Mouse (Mus musculus): ENCODE data around the gene Stil. TPM values are rescaled to one million over a fixed set of nuclear protein-coding genes. Genes with fewer than 3 reads are reported as not detected.

The Stil gene
- polyA plus RNA-seq, 1 experiment from 2014 or later = 3.1 TPM

- H3K4me1 ChIP-seq (replicated peaks) = peaks cover 15% of the 10 kb centered on the region
- peaks cover 98% of the 10 kb centered on the region for H3K27me3 ChIP-seq
- H3K36me3 ChIP-seq = no peaks in the 10 kb centered on the region
- peak overlapping the region; percentile 26 for H3K4me3 ChIP-seq
- ATAC-seq (ENCODE audit: low FRiP score) = peak; percentile 33; the same call in 1 of the 2 replicates
- H3K9me3 ChIP-seq = no peaks in the 10 kb centered on the region
- no peak overlapping the region for H3K27ac ChIP-seq
- WGBS = under 1% methylated on average over 36 of the region's 36 CpGs
- peak overlapping the region; percentile 20; the same call in 1 of the 2 replicates for H3K9ac ChIP-seq
- H3K4me2 ChIP-seq = peak overlapping the region; percentile 40
Measured at GRCm38 (mm10) chr4:115052343-115053005, 52.5 kb downstream of the Stil start.

- H3K9ac ChIP-seq = no peak overlapping the region
- H3K9me3 ChIP-seq = no peaks in the 10 kb centered on the region
- H3K4me3 ChIP-seq = no peak overlapping the region
- peaks cover 18% of the 10 kb centered on the region for H3K4me1 ChIP-seq (replicated peaks)
- no peak overlapping the region for H3K27ac ChIP-seq
- 8% methylated on average over 2 of the region's 2 CpGs for WGBS
- H3K27me3 ChIP-seq = peaks cover 98% of the 10 kb centered on the region
- H3K36me3 ChIP-seq = no peaks in the 10 kb centered on the region
- no peak overlapping the region for H3K4me2 ChIP-seq
- ATAC-seq (ENCODE audit: low FRiP score) = no peak
Measured at GRCm38 (mm10) chr4:115055044-115055443, 55.1 kb downstream of the Stil start.

GRCm38 (mm10) chr4:115055691-115056090 lies 55.7 kb downstream of the Stil start:
- Histone ChIP-seq H3K9ac (no peak overlapping the region), H3K36me3 (no peaks in the 10 kb centered on the region), H3K4me1 (replicated peaks) (peaks cover 18% of the 10 kb centered on the region), H3K27ac (peak overlapping the region; percentile 81), H3K4me2 (no peak overlapping the region; the same call in 1 of the 2 replicates), H3K27me3 (peaks cover 98% of the 10 kb centered on the region), H3K9me3 (no peaks in the 10 kb centered on the region), H3K4me3 (peak overlapping the region; percentile 33; the same call in 1 of the 2 replicates)
- no peak for ATAC-seq (ENCODE audit: low FRiP score)
- WGBS = 23% methylated on average over 3 of the region's 3 CpGs

GRCm38 (mm10) chr4:115056371-115056920 lies 56.5 kb downstream of the Stil start, which contains the start of gene Tal1:
TSS of gene Tal1 (plus strand) at chr4:115056426.
- Histone ChIP-seq H3K4me3 (peak within 1 kb of the TSS; percentile 33), H3K9me3 (no peaks in the 10 kb centered on the region), H3K4me1 (replicated peaks) (peaks cover 18% of the 10 kb centered on the region), H3K9ac (peak within 1 kb of the TSS; percentile 65), H3K27ac (peak within 1 kb of the TSS; percentile 81), H3K4me2 (peak within 1 kb of the TSS; percentile 48), H3K27me3 (peaks cover 98% of the 10 kb centered on the region), H3K36me3 (no peaks in the 10 kb centered on the region)
- under 1% methylated on average over 50 of the region's 60 CpGs for WGBS
- peak; percentile 53 for ATAC-seq (ENCODE audit: low FRiP score)

- peak overlapping the region; percentile 33 for H3K4me3 ChIP-seq
- ATAC-seq (ENCODE audit: low FRiP score) = peak; percentile 68
- peak overlapping the region; percentile 81 for H3K27ac ChIP-seq
- H3K9me3 ChIP-seq = no peaks in the 10 kb centered on the region
- no peaks in the 10 kb centered on the region for H3K36me3 ChIP-seq
- peak overlapping the region; percentile 65 for H3K9ac ChIP-seq
- H3K4me2 ChIP-seq = peak overlapping the region; percentile 48
- H3K27me3 ChIP-seq = peaks cover 98% of the 10 kb centered on the region
- under 1% methylated on average over 48 of the region's 48 CpGs for WGBS
- H3K4me1 ChIP-seq (replicated peaks) = peaks cover 18% of the 10 kb centered on the region
Measured at GRCm38 (mm10) chr4:115056921-115057673, 57.1 kb downstream of the Stil start.

- peak overlapping the region; percentile 23 for H3K4me2 ChIP-seq
- ATAC-seq (ENCODE audit: low FRiP score) = no peak
- H3K9ac ChIP-seq = peak overlapping the region; percentile 65
- WGBS = 2% methylated on average over 33 of the region's 33 CpGs
- H3K4me1 ChIP-seq (replicated peaks) = peaks cover 18% of the 10 kb centered on the region
- no peaks in the 10 kb centered on the region for H3K9me3 ChIP-seq
- peak overlapping the region; percentile 81 for H3K27ac ChIP-seq
- H3K27me3 ChIP-seq = peaks cover 98% of the 10 kb centered on the region
- H3K4me3 ChIP-seq = peak overlapping the region; percentile 33
- H3K36me3 ChIP-seq = no peaks in the 10 kb centered on the region
Measured at GRCm38 (mm10) chr4:115057674-115058316, 57.8 kb downstream of the Stil start.

GRCm38 (mm10) chr4:115058317-115058761 lies 58.4 kb downstream of the Stil start:
- Histone ChIP-seq H3K4me2 (peak overlapping the region; percentile 33), H3K36me3 (no peaks in the 10 kb centered on the region), H3K4me3 (peak overlapping the region; percentile 33), H3K9me3 (no peaks in the 10 kb centered on the region), H3K9ac (peak overlapping the region; percentile 65), H3K27ac (peak overlapping the region; percentile 81), H3K4me1 (replicated peaks) (peaks cover 22% of the 10 kb centered on the region), H3K27me3 (peaks cover 98% of the 10 kb centered on the region)
- WGBS = 1% methylated on average over 20 of the region's 20 CpGs
- no peak for ATAC-seq (ENCODE audit: low FRiP score)

- H3K4me1 ChIP-seq (replicated peaks) = peaks cover 29% of the 10 kb centered on the region
- no peaks in the 10 kb centered on the region for H3K9me3 ChIP-seq
- H3K9ac ChIP-seq = peak overlapping the region; percentile 65; the same call in 1 of the 2 replicates
- peak overlapping the region; percentile 81 for H3K27ac ChIP-seq
- H3K36me3 ChIP-seq = no peaks in the 10 kb centered on the region
- peak overlapping the region; percentile 33 for H3K4me3 ChIP-seq
- ATAC-seq (ENCODE audit: low FRiP score) = no peak
- H3K4me2 ChIP-seq = peak overlapping the region; percentile 33
- WGBS = 1% methylated on average over 23 of the region's 23 CpGs
- H3K27me3 ChIP-seq = peaks cover 99% of the 10 kb centered on the region
Measured at GRCm38 (mm10) chr4:115058871-115059590, 59.1 kb downstream of the Stil start.

- ATAC-seq (ENCODE audit: low FRiP score) = no peak
- H3K9ac ChIP-seq = peak overlapping the region; percentile 46
- peaks cover 32% of the 10 kb centered on the region for H3K4me1 ChIP-seq (replicated peaks)
- H3K4me3 ChIP-seq = peak overlapping the region; percentile 33
- peaks cover 99% of the 10 kb centered on the region for H3K27me3 ChIP-seq
- peak overlapping the region; percentile 33 for H3K4me2 ChIP-seq
- H3K27ac ChIP-seq = peak overlapping the region; percentile 81
- WGBS = 5% methylated on average over 12 of the region's 12 CpGs
- H3K36me3 ChIP-seq = no peaks in the 10 kb centered on the region
- H3K9me3 ChIP-seq = no peaks in the 10 kb centered on the region
Measured at GRCm38 (mm10) chr4:115059871-115060270, 59.9 kb downstream of the Stil start.

- WGBS = 14% methylated on average over 3 of the region's 3 CpGs
- peak overlapping the region; percentile 81; the same call in 1 of the 2 replicates for H3K27ac ChIP-seq
- no peak overlapping the region for H3K9ac ChIP-seq
- no peaks in the 10 kb centered on the region for H3K36me3 ChIP-seq
- H3K9me3 ChIP-seq = no peaks in the 10 kb centered on the region
- no peak for ATAC-seq (ENCODE audit: low FRiP score)
- H3K27me3 ChIP-seq = peaks cover 99% of the 10 kb centered on the region
- peaks cover 32% of the 10 kb centered on the region for H3K4me1 ChIP-seq (replicated peaks)
- peak overlapping the region; percentile 33 for H3K4me3 ChIP-seq
- peak overlapping the region; percentile 33 for H3K4me2 ChIP-seq
Measured at GRCm38 (mm10) chr4:115060753-115061152, 60.8 kb downstream of the Stil start.

- Histone ChIP-seq H3K4me1 (replicated peaks) (peaks cover 24% of the 10 kb centered on the region), H3K9ac (peak overlapping the region; percentile 71), H3K27me3 (peaks cover 95% of the 10 kb centered on the region), H3K4me2 (peak overlapping the region; percentile 90), H3K27ac (no peak overlapping the region), H3K9me3 (no peaks in the 10 kb centered on the region), H3K36me3 (no peaks in the 10 kb centered on the region), H3K4me3 (peak overlapping the region; percentile 50)
- WGBS = 3% methylated on average over 9 of the region's 9 CpGs
- ATAC-seq (ENCODE audit: low FRiP score) = no peak
Measured at GRCm38 (mm10) chr4:115062540-115062874, 62.5 kb downstream of the Stil start.

Measured in hindbrain, embryonic 13.5 days (tissue).